Mouse (Mus musculus) midbrain, embryonic 16.5 days (tissue): ENCODE results near the gene Abhd6. TPM values are rescaled to one million over a fixed set of nuclear protein-coding genes. Genes with fewer than 3 reads are reported as not detected.

Experiments used
- ATAC-seq: fragments of 200-750 bp; cut with Nextera tagmentation; 2 replicates; pipeline ENCODE4 v1.8.0; 2017; ENCODE audit warnings: moderate TSS enrichment
- H3K27ac ChIP-seq: fragments of 300-500 bp; sonication (generic); 2 replicates; pipeline ENCODE4 v1.5.1; 2014; ENCODE audit warnings: mild to moderate bottlenecking, low read length, mixed read lengths
- H3K27me3 ChIP-seq: fragments of 300-500 bp; sonication (generic); 2 replicates; pipeline ENCODE4 v1.6.1; 2014; ENCODE audit warnings: low read depth, low read length, mixed read lengths; ENCODE audit not compliant: control insufficient read depth, insufficient read depth
- H3K36me3 ChIP-seq: fragments of 300-500 bp; sonication (generic); 2 replicates; pipeline ENCODE4 v1.6.1; 2014; ENCODE audit warnings: mild to moderate bottlenecking, low read length, moderate library complexity, mixed read lengths; ENCODE audit not compliant: control insufficient read depth, insufficient read depth
- H3K4me1 ChIP-seq: fragments of 300-500 bp; sonication (generic); 2 replicates; pipeline ENCODE4 v1.6.1; 2014; ENCODE audit warnings: mild to moderate bottlenecking, low read length, mixed read lengths; ENCODE audit not compliant: control insufficient read depth, insufficient read depth
- H3K4me2 ChIP-seq: fragments of 300-500 bp; sonication (generic); 2 replicates; pipeline ENCODE4 v1.6.1; 2014; ENCODE audit warnings: mild to moderate bottlenecking, low read length, mixed read lengths
- H3K4me3 ChIP-seq: fragments of 300-500 bp; sonication (generic); 2 replicates; pipeline ENCODE4 v1.5.1; 2014; ENCODE audit warnings: low read depth, mild to moderate bottlenecking, low read length, moderate library complexity, mixed read lengths
- H3K9ac ChIP-seq: fragments of 300-500 bp; sonication (generic); 2 replicates; pipeline ENCODE4 v1.6.1; 2014; ENCODE audit warnings: low read depth, low read length, mixed read lengths
- H3K9me3 ChIP-seq: fragments of 300-500 bp; sonication (generic); replicated peaks from 2 replicates; pipeline ENCODE4 v1.6.1; 2014; ENCODE audit warnings: mild to moderate bottlenecking, low read length, mixed read lengths; ENCODE audit not compliant: control insufficient read depth, poor library complexity, severe bottlenecking
- WGBS: fragments of 180-500 bp; shearing (Covaris S2); extraction: QIAGEN DNeasy Blood & Tissue Kit; methylation state at CpG from one replicate; pipeline ENCODE4 v1.1.7; 2014; 5-methylcytosine and 5-hydroxymethylcytosine counted together
- polyA plus RNA-seq: library from polyadenylated mRNA; unstranded; fragments of >200 nt; fragmentation: Nextera tagmentation; extraction: Ambion mirVana; gene quantifications from 2 replicates; pipeline ENCODE4 v1.2.1, GENCODE M21; 2015

Gene Abhd6
- polyA plus RNA-seq, 1 experiment from 2014 or later: 42.8 TPM

DNA sequence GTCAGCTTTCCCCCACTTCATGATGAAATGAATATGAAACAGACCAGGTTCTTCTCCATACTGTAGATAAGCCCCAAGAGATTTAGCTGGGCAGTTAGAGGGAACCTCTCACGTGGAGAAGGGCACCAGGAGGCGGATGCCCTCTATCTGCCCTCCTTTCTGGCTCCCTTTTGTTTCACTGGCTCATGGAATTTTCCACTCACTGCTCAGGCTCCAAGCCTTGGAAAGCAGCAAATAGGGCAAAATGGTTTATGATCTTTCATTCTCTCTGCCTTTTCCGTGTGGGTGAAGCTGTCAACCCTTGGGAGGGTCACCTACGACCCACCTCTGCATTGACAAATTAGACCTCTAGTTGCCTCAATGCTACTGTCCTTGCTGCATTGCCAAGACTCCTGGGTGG is 27.8 kb downstream of the Abhd6 start:
- Histone ChIP-seq H3K27me3 (no peaks in the 10 kb centered on the region), H3K36me3 (no peaks in the 10 kb centered on the region), H3K4me1 (no peaks in the 10 kb centered on the region), H3K4me3 (no peak overlapping the region), H3K9ac (no peak overlapping the region), H3K9me3 (no peaks in the 10 kb centered on the region), H3K27ac (no peak overlapping the region), H3K4me2 (no peak overlapping the region)
- 50% methylated on average over 4 of the region's 4 CpGs for WGBS
- no peak for ATAC-seq

- H3K4me1 ChIP-seq: no peaks in the 10 kb centered on the region
- no peak overlapping the region for H3K27ac ChIP-seq
- H3K4me2 ChIP-seq: no peak overlapping the region
- H3K4me3 ChIP-seq: no peak overlapping the region
- no peak overlapping the region for H3K9ac ChIP-seq
- WGBS: 44% methylated on average over 13 of the region's 13 CpGs
- no peaks in the 10 kb centered on the region for H3K36me3 ChIP-seq
- no peaks in the 10 kb centered on the region for H3K27me3 ChIP-seq
- no peak for ATAC-seq
- no peaks in the 10 kb centered on the region for H3K9me3 ChIP-seq
These were observed 29.6 kb downstream of the Abhd6 start for GRCm38 (mm10) chr14:8032087-8032944.

GRCm38 (mm10) chr14:8034561-8034960 is 31.9 kb downstream of the Abhd6 start:
- 64% methylated on average over 5 of the region's 5 CpGs for WGBS

GRCm38 (mm10) chr14:8035951-8036350 is 33.2 kb downstream of the Abhd6 start:
- H3K9me3 ChIP-seq: no peaks in the 10 kb centered on the region
- no peak overlapping the region for H3K9ac ChIP-seq
- ATAC-seq: no peak
- H3K4me1 ChIP-seq: no peaks in the 10 kb centered on the region
- H3K27me3 ChIP-seq: no peaks in the 10 kb centered on the region
- H3K27ac ChIP-seq: no peak overlapping the region
- no peaks in the 10 kb centered on the region for H3K36me3 ChIP-seq
- WGBS: 91% methylated on average over 6 of the region's 6 CpGs
- no peak overlapping the region for H3K4me3 ChIP-seq
- no peak overlapping the region for H3K4me2 ChIP-seq

More at GRCm38 (mm10) chr14:8034561-8034960, 31.9 kb downstream of the Abhd6 start:
- Histone ChIP-seq H3K36me3 (no peaks in the 10 kb centered on the region), H3K9me3 (no peaks in the 10 kb centered on the region), H3K4me2 (no peak overlapping the region), H3K4me3 (no peak overlapping the region), H3K27me3 (no peaks in the 10 kb centered on the region), H3K27ac (no peak overlapping the region), H3K9ac (no peak overlapping the region), H3K4me1 (no peaks in the 10 kb centered on the region)
- ATAC-seq: no peak

DNA sequence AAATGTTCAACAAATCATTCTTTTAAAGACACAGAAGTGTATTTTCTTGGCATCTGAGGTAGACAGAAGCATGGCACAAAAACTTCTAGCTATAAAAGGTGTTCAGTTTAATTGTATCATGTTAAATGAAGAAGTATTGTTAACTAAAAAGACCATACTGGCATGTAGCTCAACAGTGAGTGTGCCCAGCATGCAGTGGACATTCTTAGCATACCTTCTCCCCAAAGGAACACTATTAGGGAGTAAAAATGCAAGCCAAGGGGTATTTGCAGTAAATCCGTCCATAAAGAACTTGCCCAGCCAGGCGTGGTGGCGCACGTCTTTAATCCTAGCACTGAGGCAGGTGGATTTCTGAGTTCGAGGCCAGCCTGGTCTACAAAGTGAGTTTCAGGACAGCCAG is 33.7 kb downstream of the Abhd6 start:
- no peak overlapping the region for H3K4me2 ChIP-seq
- H3K27me3 ChIP-seq: no peaks in the 10 kb centered on the region
- no peaks in the 10 kb centered on the region for H3K36me3 ChIP-seq
- H3K9ac ChIP-seq: no peak overlapping the region
- H3K4me3 ChIP-seq: no peak overlapping the region
- 62% methylated on average over 5 of the region's 5 CpGs for WGBS
- no peak overlapping the region for H3K27ac ChIP-seq
- no peaks in the 10 kb centered on the region for H3K4me1 ChIP-seq
- no peak for ATAC-seq
- no peaks in the 10 kb centered on the region for H3K9me3 ChIP-seq

GRCm38 (mm10) chr14:8038150-8038549 is 35.4 kb downstream of the Abhd6 start:
- Histone ChIP-seq H3K27ac (no peak overlapping the region), H3K4me1 (no peaks in the 10 kb centered on the region), H3K4me2 (no peak overlapping the region), H3K9ac (no peak overlapping the region), H3K4me3 (no peak overlapping the region), H3K27me3 (no peaks in the 10 kb centered on the region), H3K36me3 (peaks cover 3% of the 10 kb centered on the region; the same call in 1 of the 2 replicates), H3K9me3 (no peaks in the 10 kb centered on the region)
- no peak for ATAC-seq
- WGBS: 76% methylated on average over 5 of the region's 5 CpGs

DNA sequence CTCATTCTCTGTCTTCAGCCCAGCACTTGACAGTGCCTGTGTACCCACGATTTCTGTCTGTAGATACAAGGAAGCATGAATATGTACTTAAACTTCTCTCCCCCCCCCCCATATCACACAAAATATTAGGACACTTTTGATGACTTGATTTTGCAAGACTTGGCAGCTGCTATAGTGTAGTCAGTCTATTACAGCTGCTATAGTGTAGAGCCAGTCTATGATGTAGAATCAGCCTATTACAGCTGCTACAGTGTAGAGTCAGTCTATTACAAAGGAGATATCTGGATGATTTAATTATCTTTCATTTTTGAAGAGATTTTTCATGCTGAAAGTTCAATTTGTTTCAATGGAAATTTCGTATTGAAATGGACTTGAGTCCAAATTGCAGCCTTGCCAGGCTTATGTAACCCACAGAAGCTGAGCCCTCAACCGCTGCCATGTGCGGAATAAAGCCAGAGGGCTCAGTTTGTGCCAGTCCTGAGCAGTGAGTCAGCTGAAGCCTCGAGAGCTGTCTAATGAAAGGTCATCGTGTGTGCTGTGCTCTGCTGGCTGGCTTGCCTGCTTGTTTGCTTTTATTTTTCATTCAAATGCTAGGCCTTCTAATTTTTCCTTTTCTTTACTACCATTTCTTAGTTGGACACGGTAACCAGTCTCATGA is 36.2 kb downstream of the Abhd6 start:
- no peak for ATAC-seq
- Histone ChIP-seq H3K27ac (no peak overlapping the region), H3K4me2 (no peak overlapping the region), H3K4me1 (no peaks in the 10 kb centered on the region), H3K9ac (no peak overlapping the region), H3K27me3 (no peaks in the 10 kb centered on the region), H3K9me3 (no peaks in the 10 kb centered on the region), H3K36me3 (peaks cover 7% of the 10 kb centered on the region; the same call in 1 of the 2 replicates), H3K4me3 (no peak overlapping the region)
- 74% methylated on average over 7 of the region's 7 CpGs for WGBS

DNA sequence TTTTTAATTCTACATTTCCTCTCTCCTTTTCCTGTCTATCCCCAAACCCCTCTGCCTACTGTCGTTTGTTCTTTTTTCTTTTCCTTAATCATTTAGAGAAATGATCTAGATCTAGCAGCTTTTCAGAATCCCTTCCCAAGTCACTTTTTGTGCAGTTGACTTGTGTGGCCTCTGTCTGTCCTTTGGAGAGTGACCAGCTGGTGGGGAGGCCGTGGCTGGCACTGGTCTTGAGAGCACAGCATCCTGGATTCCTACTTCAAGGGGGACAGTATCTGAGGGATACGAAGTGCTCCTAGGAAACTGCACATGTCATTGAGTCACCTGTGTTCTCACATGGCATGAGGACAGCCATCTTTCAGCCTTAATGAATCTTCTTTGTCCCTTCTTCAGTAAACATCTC is 37.5 kb downstream of the Abhd6 start:
- Histone ChIP-seq H3K4me2 (no peak overlapping the region), H3K27ac (no peak overlapping the region), H3K9me3 (no peaks in the 10 kb centered on the region), H3K36me3 (peaks cover 7% of the 10 kb centered on the region; the same call in 1 of the 2 replicates), H3K27me3 (no peaks in the 10 kb centered on the region), H3K4me3 (no peak overlapping the region), H3K9ac (no peak overlapping the region), H3K4me1 (no peaks in the 10 kb centered on the region)
- 85% methylated on average over 3 of the region's 3 CpGs for WGBS
- ATAC-seq: no peak
